Mouse (Mus musculus) cerebellum, adult 2 months (tissue): Measurements from ENCODE around the gene Slc4a4.

Experiments used
- CTCF ChIP-seq: fragments of 200-500 bp; IDR thresholded peaks from 2 replicates; pipeline ENCODE4 v1.5.1; 2011; ENCODE audit warnings: low read depth, mild to moderate bottlenecking, control low read depth, low read length, moderate library complexity, borderline replicate concordance; ENCODE audit not compliant: insufficient read depth
- POLR2A ChIP-seq: fragments of 200-500 bp; IDR thresholded peaks from 2 replicates; pipeline ENCODE4 v1.6.1; 2011; ENCODE audit warnings: low read length, control low read depth, borderline replicate concordance; ENCODE audit not compliant: insufficient read depth

GRCm38 (mm10) chr5:88888413-88888700 lies 1.7 kb downstream of the Slc4a4 start:
- no peak for TF ChIP-seq CTCF
- no peak for TF ChIP-seq POLR2A
